Mouse (Mus musculus) heart, adult 18-20 months (tissue): ENCODE results near the gene Olfr1112. TPM values are rescaled to one million over a fixed set of nuclear protein-coding genes. Genes with fewer than 3 reads are reported as not detected.
"Not testable (repeated sequence)": the region's sequence is repeated elsewhere in the genome, so short reads cannot be mapped to it uniquely, and the experiment has no call there.

Experiments
- DNase-seq, 2 experiments: peaks; one replicate each; pipeline ENCODE4 v3.0.0; 2021 to 2022; ENCODE audit warnings: mixed read lengths in 1 of 2
- long read RNA-seq, 2 experiments: library from polyadenylated mRNA; stranded (forward); transcript quantifications; one replicate each; pipeline ENCODE4 v2.0.0; 2021
- total RNA-seq, 2 experiments: library from RNA; stranded (reverse); gene quantifications; 2 replicates each; pipeline ENCODE4 v1.2.3; 2021

Gene Olfr1112
- total RNA-seq: not detected
- long read RNA-seq, experiment 1: 0 reads
- long read RNA-seq, experiment 2: 0 reads

GRCm38 (mm10) chr2:87187498-87187897 is at the start of gene Olfr1112:
Gene Olfr1112 (plus strand): TSS chr2:87187798.
- DNase-seq: no peak

GRCm38 (mm10) chr2:87140200-87140599 is 47.4 kb upstream of the Olfr1112 start, which contains the start of gene Olfr1110:
Gene Olfr1110 (minus strand): TSS chr2:87140300.
- DNase-seq: no peak

- no peak for DNase-seq
Observed at GRCm38 (mm10) chr2:87152524-87152923, 35.1 kb upstream of the Olfr1112 start, which contains the start of gene Olfr1111. Gene Olfr1111 (minus strand): TSS chr2:87152624.

- DNase-seq: not testable (repeated sequence)
Observed at GRCm38 (mm10) chr2:87167731-87168130, 19.9 kb upstream of the Olfr1112 start.

- no peak for DNase-seq
Observed at GRCm38 (mm10) chr2:87208670-87209069, 21.1 kb downstream of the Olfr1112 start, which contains the start of gene Olfr1113. Gene Olfr1113 (plus strand): TSS chr2:87208970.

Other genes starting within 250 kb of the Olfr1112 start
- gene Olfr1099, start 227.1 kb upstream of the Olfr1112 start, total RNA-seq: not detected
- gene Olfr1100, start 207.8 kb upstream of the Olfr1112 start, total RNA-seq: not detected
- not detected for gene Olfr1101, start 196.6 kb upstream of the Olfr1112 start, total RNA-seq
- gene Olfr1102, start 189.4 kb upstream of the Olfr1112 start, total RNA-seq: not detected
- gene Olfr1104, start 160.7 kb upstream of the Olfr1112 start, total RNA-seq: not detected
- not detected for gene Olfr1105, start 151.3 kb upstream of the Olfr1112 start, total RNA-seq
- gene Olfr1106, start 135.5 kb upstream of the Olfr1112 start, total RNA-seq: not detected
- gene Olfr1107, start 112.0 kb upstream of the Olfr1112 start, total RNA-seq: not detected
- not detected for gene Olfr1109, start 91.8 kb upstream of the Olfr1112 start, total RNA-seq
- gene Olfr259, start 73.2 kb upstream of the Olfr1112 start, total RNA-seq: not detected
- not detected for gene Olfr1110, start 47.5 kb upstream of the Olfr1112 start, total RNA-seq
- not detected for gene Olfr1111, start 35.2 kb upstream of the Olfr1112 start, total RNA-seq
- gene Olfr1113, start 21.2 kb downstream of the Olfr1112 start, total RNA-seq: not detected
- not detected for gene Olfr1115, start 60.2 kb downstream of the Olfr1112 start, total RNA-seq
- not detected for gene Olfr1116, start 79.7 kb downstream of the Olfr1112 start, total RNA-seq
- gene Olfr1118, start 119.8 kb downstream of the Olfr1112 start, total RNA-seq: not detected
- gene Olfr1120, start 167.0 kb downstream of the Olfr1112 start, total RNA-seq: not detected
- gene Olfr1121, start 182.1 kb downstream of the Olfr1112 start, total RNA-seq: not detected
- gene Olfr1122, start 198.1 kb downstream of the Olfr1112 start, total RNA-seq: not detected
- not detected for gene Olfr1123, start 228.8 kb downstream of the Olfr1112 start, total RNA-seq
- not detected for gene Olfr1124, start 242.5 kb downstream of the Olfr1112 start, total RNA-seq